Mouse (Mus musculus) liver, embryonic 15.5 days (tissue): ENCODE data around the gene Gpd1. TPM values are rescaled to one million over a fixed set of nuclear protein-coding genes. Genes with fewer than 3 reads are reported as not detected.

ENCODE experiments used
- ATAC-seq: fragments of 200-750 bp; cut with Nextera tagmentation; 2 replicates; pipeline ENCODE4 v1.8.0; 2017; ENCODE audit warnings: moderate number of reproducible peaks, mild to moderate bottlenecking, moderate library complexity; ENCODE audit not compliant: insufficient read depth
- H3K27ac ChIP-seq: fragments of 300-500 bp; sonication (generic); replicated peaks from 2 replicates; pipeline ENCODE4 v1.5.1; 2015; ENCODE audit warnings: mild to moderate bottlenecking, inconsistent platforms
- H3K27me3 ChIP-seq: fragments of 300-500 bp; sonication (generic); 2 replicates; pipeline ENCODE4 v1.6.1; 2015; ENCODE audit warnings: mild to moderate bottlenecking, inconsistent platforms
- H3K36me3 ChIP-seq: fragments of 300-500 bp; sonication (generic); replicated peaks from 2 replicates; pipeline ENCODE4 v1.6.1; 2015; ENCODE audit warnings: moderate library complexity, mild to moderate bottlenecking, inconsistent platforms
- H3K4me1 ChIP-seq: fragments of 300-500 bp; sonication (generic); replicated peaks from 2 replicates; pipeline ENCODE4 v1.6.1; 2015; ENCODE audit warnings: inconsistent platforms
- H3K4me2 ChIP-seq: fragments of 300-500 bp; sonication (generic); 2 replicates; pipeline ENCODE4 v1.6.1; 2015; ENCODE audit warnings: moderate library complexity, mild to moderate bottlenecking, inconsistent platforms
- H3K4me3 ChIP-seq: fragments of 300-500 bp; sonication (generic); replicated peaks from 2 replicates; pipeline ENCODE4 v1.5.1; 2015; ENCODE audit warnings: mild to moderate bottlenecking, inconsistent platforms
- H3K9ac ChIP-seq: fragments of 300-500 bp; sonication (generic); 2 replicates; pipeline ENCODE4 v1.6.1; 2015; ENCODE audit warnings: moderate library complexity, mild to moderate bottlenecking, inconsistent platforms
- H3K9me3 ChIP-seq: fragments of 300-500 bp; sonication (generic); replicated peaks from 2 replicates; pipeline ENCODE4 v1.6.1; 2016; ENCODE audit warnings: inconsistent platforms
- WGBS: fragments of 180-500 bp; shearing (Covaris S2); methylation state at CpG from one replicate; pipeline ENCODE4 v1.1.7; 2015; ENCODE audit warnings: mixed read lengths; ENCODE audit not compliant: insufficient replicate concordance; 5-methylcytosine and 5-hydroxymethylcytosine counted together
- polyA plus RNA-seq: library from polyadenylated mRNA; unstranded; fragments of >200 nt; fragmentation: Nextera tagmentation; extraction: Ambion mirVana; gene quantifications from 2 replicates; pipeline ENCODE4 v1.2.1, GENCODE M21; 2015

Gpd1 gene
- polyA plus RNA-seq, 1 experiment from 2014 or later: 26.7 TPM

GRCm38 (mm10) chr15:99701999-99702900 lies 15.1 kb upstream of the Gpd1 start, which contains the start of gene Smarcd1:
Smarcd1 (plus strand) TSS chr15:99702129.
- peaks cover 16% of the 10 kb centered on the region for H3K27me3 ChIP-seq
- WGBS: 1% methylated on average over 71 of the region's 71 CpGs
- H3K36me3 ChIP-seq: peaks cover 11% of the 10 kb centered on the region
- peak; percentile 91 for ATAC-seq
- H3K27ac ChIP-seq: peak within 1 kb of the TSS; percentile 91
- H3K9me3 ChIP-seq: no peaks in the 10 kb centered on the region
- peak within 1 kb of the TSS; percentile 97 for H3K4me3 ChIP-seq
- H3K4me1 ChIP-seq: peaks cover 52% of the 10 kb centered on the region
- H3K4me2 ChIP-seq: peak within 1 kb of the TSS; percentile 78
- H3K9ac ChIP-seq: peak within 1 kb of the TSS; percentile 92

- Histone ChIP-seq H3K27ac (peak overlapping the region; percentile 91; the same call in 1 of the 2 replicates), H3K9ac (peak overlapping the region; percentile 92; the same call in 1 of the 2 replicates)
- no peak for ATAC-seq
Observed at GRCm38 (mm10) chr15:99703104-99703503, 14.2 kb upstream of the Gpd1 start.

GRCm38 (mm10) chr15:99703676-99704040 lies 13.7 kb upstream of the Gpd1 start:
- H3K9me3 ChIP-seq: no peaks in the 10 kb centered on the region
- ATAC-seq: no peak
- WGBS: 81% methylated on average over 5 of the region's 5 CpGs
- H3K4me3 ChIP-seq: no peak overlapping the region
- no peak overlapping the region for H3K27ac ChIP-seq
- H3K27me3 ChIP-seq: peaks cover 3% of the 10 kb centered on the region
- H3K4me2 ChIP-seq: no peak overlapping the region
- H3K9ac ChIP-seq: no peak overlapping the region
- peaks cover 50% of the 10 kb centered on the region for H3K4me1 ChIP-seq
- peaks cover 25% of the 10 kb centered on the region for H3K36me3 ChIP-seq

More at GRCm38 (mm10) chr15:99703104-99703503, 14.2 kb upstream of the Gpd1 start:
- H3K9me3 ChIP-seq: no peaks in the 10 kb centered on the region
- H3K4me2 ChIP-seq: peak overlapping the region; percentile 78
- H3K4me3 ChIP-seq: peak overlapping the region; percentile 97
- whole genome bisulfite sequencing: 74% methylated on average over 9 of the region's 9 CpGs
- peaks cover 52% of the 10 kb centered on the region for H3K4me1 ChIP-seq
- H3K27me3 ChIP-seq: peaks cover 7% of the 10 kb centered on the region
- peaks cover 20% of the 10 kb centered on the region for H3K36me3 ChIP-seq

GRCm38 (mm10) chr15:99704041-99704681 lies 13.2 kb upstream of the Gpd1 start:
- H3K27ac ChIP-seq: no peak overlapping the region
- H3K4me1 ChIP-seq: peaks cover 47% of the 10 kb centered on the region
- no peak overlapping the region for H3K4me2 ChIP-seq
- no peak overlapping the region for H3K4me3 ChIP-seq
- WGBS: 66% methylated on average over 23 of the region's 23 CpGs
- ATAC-seq: no peak
- no peak overlapping the region for H3K9ac ChIP-seq
- no peaks in the 10 kb centered on the region; the same call in 1 of the 2 replicates for H3K27me3 ChIP-seq
- no peaks in the 10 kb centered on the region for H3K9me3 ChIP-seq
- peaks cover 30% of the 10 kb centered on the region for H3K36me3 ChIP-seq

- Histone ChIP-seq H3K27me3 (no peaks in the 10 kb centered on the region), H3K4me1 (peaks cover 44% of the 10 kb centered on the region), H3K36me3 (peaks cover 37% of the 10 kb centered on the region), H3K27ac (no peak overlapping the region), H3K4me2 (no peak overlapping the region), H3K9ac (no peak overlapping the region), H3K9me3 (no peaks in the 10 kb centered on the region), H3K4me3 (no peak overlapping the region)
- 56% methylated on average over 7 of the region's 7 CpGs for WGBS
- ATAC-seq: no peak
Observed at GRCm38 (mm10) chr15:99704881-99705280, 12.4 kb upstream of the Gpd1 start.

DNA sequence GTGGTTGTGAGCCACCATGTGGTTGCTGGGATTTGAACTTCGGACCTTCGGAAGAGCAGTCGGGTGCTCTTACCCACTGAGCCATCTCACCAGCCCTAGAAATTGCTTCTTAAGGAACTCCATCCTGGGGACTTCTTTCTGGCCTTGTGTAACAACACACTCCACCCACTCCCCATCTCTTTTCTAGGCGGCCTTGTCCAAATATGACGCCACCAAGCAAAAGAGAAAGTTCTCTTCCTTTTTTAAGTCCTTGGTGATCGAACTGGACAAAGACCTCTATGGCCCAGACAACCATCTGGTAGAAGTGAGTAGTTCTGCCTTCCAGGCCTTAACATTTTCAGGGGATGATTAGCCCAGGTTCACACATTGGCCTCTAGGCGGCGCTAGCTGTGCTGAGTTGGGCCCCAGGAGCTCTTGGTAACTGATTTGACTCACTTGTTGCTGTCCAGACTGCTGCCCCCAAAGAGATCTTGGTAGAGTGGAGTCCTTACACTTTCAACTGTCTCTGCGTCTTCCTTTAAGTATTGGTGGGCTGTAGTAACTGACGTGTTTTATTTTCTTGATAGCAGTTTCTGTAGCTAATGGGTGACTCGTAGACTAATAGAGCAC lies 11.8 kb upstream of the Gpd1 start, which contains the start of gene Gm17349:
Gene Gm17349, minus strand, starts transcription at position 51 of the 609 bp plus-strand sequence.
- no peak within 1 kb of the TSS for H3K4me3 ChIP-seq
- H3K27me3 ChIP-seq: no peaks in the 10 kb centered on the region
- H3K27ac ChIP-seq: no peak within 1 kb of the TSS
- peaks cover 42% of the 10 kb centered on the region for H3K4me1 ChIP-seq
- no peak for ATAC-seq
- WGBS: 56% methylated on average over 11 of the region's 11 CpGs
- H3K36me3 ChIP-seq: peaks cover 43% of the 10 kb centered on the region
- no peak within 1 kb of the TSS for H3K4me2 ChIP-seq
- no peaks in the 10 kb centered on the region for H3K9me3 ChIP-seq
- H3K9ac ChIP-seq: no peak within 1 kb of the TSS

- Histone ChIP-seq H3K36me3 (peaks cover 64% of the 10 kb centered on the region), H3K4me2 (no peak overlapping the region), H3K27me3 (no peaks in the 10 kb centered on the region), H3K9me3 (no peaks in the 10 kb centered on the region), H3K4me1 (peaks cover 38% of the 10 kb centered on the region), H3K9ac (no peak overlapping the region), H3K4me3 (no peak overlapping the region), H3K27ac (no peak overlapping the region)
- WGBS: 89% methylated on average over 13 of the region's 13 CpGs
- ATAC-seq: no peak
Observed at GRCm38 (mm10) chr15:99708176-99708575, 9.1 kb upstream of the Gpd1 start.

- Histone ChIP-seq H3K27me3 (no peaks in the 10 kb centered on the region), H3K4me1 (peaks cover 44% of the 10 kb centered on the region), H3K4me3 (no peak overlapping the region), H3K36me3 (peaks cover 63% of the 10 kb centered on the region), H3K9me3 (no peaks in the 10 kb centered on the region), H3K4me2 (no peak overlapping the region), H3K9ac (no peak overlapping the region), H3K27ac (0 out of 2 replicates have a peak overlapping the region, but pooled peaks have one; percentile 29)
- 78% methylated on average over 10 of the region's 10 CpGs for WGBS
- ATAC-seq: no peak
Observed at GRCm38 (mm10) chr15:99710221-99711190, 6.8 kb upstream of the Gpd1 start.

DNA sequence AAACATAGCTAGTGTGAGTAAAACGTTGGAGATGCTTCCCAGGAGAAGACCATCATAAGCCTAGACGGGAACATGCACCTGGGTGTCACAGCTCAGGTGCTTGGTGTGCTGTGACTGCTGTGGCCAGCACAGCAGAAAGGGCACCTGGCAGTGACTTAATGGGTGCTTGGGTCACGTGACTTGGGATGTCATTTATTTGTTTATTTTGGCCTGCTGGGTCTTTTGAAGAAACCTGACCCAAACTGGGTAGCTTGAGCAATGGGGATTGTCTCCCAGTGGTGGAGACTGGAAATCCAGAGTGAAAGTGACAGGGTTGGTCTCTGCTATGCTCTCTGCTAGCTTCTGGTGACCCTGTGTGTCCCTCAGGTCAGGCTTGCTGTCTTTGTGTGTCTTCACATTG lies 5.8 kb upstream of the Gpd1 start:
- Histone ChIP-seq H3K4me1 (peaks cover 53% of the 10 kb centered on the region), H3K36me3 (peaks cover 56% of the 10 kb centered on the region), H3K27me3 (no peaks in the 10 kb centered on the region), H3K4me2 (no peak overlapping the region), H3K27ac (no peak overlapping the region), H3K4me3 (no peak overlapping the region), H3K9ac (no peak overlapping the region), H3K9me3 (no peaks in the 10 kb centered on the region)
- no peak for ATAC-seq
- WGBS: 59% methylated on average over 3 of the region's 3 CpGs
